Mouse (Mus musculus) kidney, postnatal 0 days (tissue): ENCODE data around the gene Arrb2. TPM values are rescaled to one million over a fixed set of nuclear protein-coding genes. Genes with fewer than 3 reads are reported as not detected.
"Not testable (repeated sequence)": the region's sequence is repeated elsewhere in the genome, so short reads cannot be mapped to it uniquely, and the experiment has no call there.

Experiments
- ATAC-seq: fragments of 200-750 bp; cut with Nextera tagmentation; replicated peaks from 2 replicates; pipeline ENCODE4 v1.8.0; 2017; ENCODE audit warnings: low read depth, moderate number of reproducible peaks, moderate TSS enrichment, moderate library complexity; ENCODE audit not compliant: low FRiP score
- DNase-seq: peaks from one replicate; pipeline ENCODE4 v3.0.0-alpha.2; 2016; ENCODE audit warnings: low spot score
- H3K27ac ChIP-seq: fragments of 300-500 bp; sonication (generic); 2 replicates; pipeline ENCODE4 v1.5.1; 2014; ENCODE audit warnings: mild to moderate bottlenecking
- H3K27me3 ChIP-seq: fragments of 300-500 bp; sonication (generic); 2 replicates; pipeline ENCODE4 v1.6.1; 2014; ENCODE audit warnings: low read length, mixed read lengths; ENCODE audit not compliant: insufficient read depth
- H3K36me3 ChIP-seq: fragments of 300-500 bp; sonication (generic); 2 replicates; pipeline ENCODE4 v1.6.1; 2014; ENCODE audit warnings: low read length, mixed read lengths; ENCODE audit not compliant: insufficient read depth
- H3K4me1 ChIP-seq: fragments of 300-500 bp; sonication (generic); replicated peaks from 2 replicates; pipeline ENCODE4 v1.6.1; 2014; ENCODE audit warnings: antibody characterized with exemption, low read length, mixed read lengths; ENCODE audit not compliant: insufficient read depth
- H3K4me2 ChIP-seq: fragments of 300-500 bp; sonication (generic); 2 replicates; pipeline ENCODE4 v1.6.1; 2014; ENCODE audit warnings: mild to moderate bottlenecking, low read length, moderate library complexity, mixed read lengths
- H3K4me3 ChIP-seq: fragments of 300-500 bp; sonication (generic); replicated peaks from 2 replicates; pipeline ENCODE4 v1.5.1; 2014; ENCODE audit warnings: low read depth, low read length
- H3K9ac ChIP-seq: fragments of 300-500 bp; sonication (generic); 2 replicates; pipeline ENCODE4 v1.6.1; 2014; ENCODE audit warnings: low read depth, low read length
- H3K9me3 ChIP-seq: fragments of 300-500 bp; sonication (generic); replicated peaks from 2 replicates; pipeline ENCODE4 v1.6.1; 2016; ENCODE audit warnings: low read length, inconsistent platforms, mixed read lengths
- CTCF ChIP-seq: IDR thresholded peaks from 2 replicates; pipeline ENCODE4 v1.5.1; 2016; ENCODE audit warnings: antibody characterized with exemption, low read depth, mild to moderate bottlenecking, moderate library complexity
- WGBS: fragments of 180-500 bp; shearing (Covaris S2); extraction: QIAGEN DNeasy Blood & Tissue Kit; methylation state at CpG from one replicate; pipeline ENCODE4 v1.1.7; 2014; 5-methylcytosine and 5-hydroxymethylcytosine counted together
- polyA plus RNA-seq: library from polyadenylated mRNA; unstranded; fragments of >200 nt; fragmentation: Nextera tagmentation; extraction: Ambion mirVana; gene quantifications from 2 replicates; pipeline ENCODE4 v1.2.1, GENCODE M21; 2015

Arrb2 gene
- polyA plus RNA-seq, 1 experiment from 2014 or later, result 13.5 TPM

GRCm38 (mm10) chr11:70410297-70410643 is 22.2 kb upstream of the Arrb2 start:
- no peak for TF ChIP-seq CTCF
- H3K9ac ChIP-seq, result peak overlapping the region; percentile 94
- H3K4me1 ChIP-seq, result peaks cover 7% of the 10 kb centered on the region
- WGBS, result 63% methylated on average over 6 of the region's 6 CpGs
- no peaks in the 10 kb centered on the region for H3K27me3 ChIP-seq
- H3K9me3 ChIP-seq, result no peaks in the 10 kb centered on the region
- peaks cover 4% of the 10 kb centered on the region; the same call in 1 of the 2 replicates for H3K36me3 ChIP-seq
- ATAC-seq (no peak), DNase-seq (no peak)
- H3K27ac ChIP-seq, result peak overlapping the region; percentile 82; the same call in 1 of the 2 replicates
- peak overlapping the region; percentile 78 for H3K4me3 ChIP-seq
- peak overlapping the region; percentile 85 for H3K4me2 ChIP-seq

GRCm38 (mm10) chr11:70412591-70412990 is 19.8 kb upstream of the Arrb2 start:
- no peak overlapping the region for H3K4me2 ChIP-seq
- no peak overlapping the region for H3K9ac ChIP-seq
- ATAC-seq (no peak), DNase-seq (no peak)
- TF ChIP-seq CTCF, result no peak
- H3K27ac ChIP-seq, result no peak overlapping the region
- H3K4me1 ChIP-seq, result peaks cover 7% of the 10 kb centered on the region
- H3K4me3 ChIP-seq, result no peak overlapping the region
- no peaks in the 10 kb centered on the region for H3K36me3 ChIP-seq
- 70% methylated on average over 5 of the region's 5 CpGs for WGBS
- H3K9me3 ChIP-seq, result no peaks in the 10 kb centered on the region
- H3K27me3 ChIP-seq, result no peaks in the 10 kb centered on the region

GRCm38 (mm10) chr11:70413961-70414360 is 18.5 kb upstream of the Arrb2 start:
- Histone ChIP-seq H3K9ac (no peak overlapping the region), H3K4me2 (no peak overlapping the region), H3K36me3 (no peaks in the 10 kb centered on the region), H3K4me1 (peaks cover 1% of the 10 kb centered on the region), H3K4me3 (no peak overlapping the region), H3K27ac (no peak overlapping the region), H3K27me3 (no peaks in the 10 kb centered on the region), H3K9me3 (no peaks in the 10 kb centered on the region)
- ATAC-seq (no peak), DNase-seq (peak; percentile 86)
- WGBS, result 3% methylated on average over 3 of the region's 3 CpGs
- peak; percentile 98 for TF ChIP-seq CTCF

- Histone ChIP-seq H3K36me3 (no peaks in the 10 kb centered on the region), H3K9me3 (no peaks in the 10 kb centered on the region), H3K4me1 (no peaks in the 10 kb centered on the region), H3K27ac (no peak overlapping the region), H3K9ac (no peak overlapping the region), H3K4me3 (no peak overlapping the region), H3K27me3 (no peaks in the 10 kb centered on the region), H3K4me2 (no peak overlapping the region)
- ATAC-seq (no peak), DNase-seq (no peak)
- no peak for TF ChIP-seq CTCF
- WGBS, result 63% methylated on average over 4 of the region's 4 CpGs
These were observed 14.2 kb upstream of the Arrb2 start for GRCm38 (mm10) chr11:70418199-70418598.

- no peak overlapping the region for H3K4me2 ChIP-seq
- ATAC-seq (no peak), DNase-seq (no peak)
- no peak overlapping the region for H3K27ac ChIP-seq
- H3K9ac ChIP-seq, result no peak overlapping the region
- no peaks in the 10 kb centered on the region for H3K9me3 ChIP-seq
- H3K27me3 ChIP-seq, result no peaks in the 10 kb centered on the region
- TF ChIP-seq CTCF, result no peak
- H3K36me3 ChIP-seq, result no peaks in the 10 kb centered on the region
- H3K4me1 ChIP-seq, result no peaks in the 10 kb centered on the region
- no peak overlapping the region for H3K4me3 ChIP-seq
- WGBS, result 48% methylated on average over 5 of the region's 5 CpGs
These were observed 12.9 kb upstream of the Arrb2 start for GRCm38 (mm10) chr11:70419486-70419885.

- not testable (repeated sequence) for DNase-seq, H3K27me3 ChIP-seq, H3K9ac ChIP-seq, ATAC-seq, H3K9me3 ChIP-seq, H3K36me3 ChIP-seq, H3K4me1 ChIP-seq, H3K27ac ChIP-seq, H3K4me3 ChIP-seq, H3K4me2 ChIP-seq
- WGBS, result 74% methylated on average over 6 of the region's 6 CpGs
These were observed 5.8 kb upstream of the Arrb2 start for GRCm38 (mm10) chr11:70426598-70426997.

- H3K4me2 ChIP-seq, result 0 out of 2 replicates have a peak overlapping the region, but pooled peaks have one; percentile 95
- H3K9ac ChIP-seq, result no peak overlapping the region
- H3K9me3 ChIP-seq, result no peaks in the 10 kb centered on the region
- no peak overlapping the region for H3K27ac ChIP-seq
- DNase-seq (no peak), ATAC-seq (no peak)
- H3K27me3 ChIP-seq, result no peaks in the 10 kb centered on the region
- no peak for TF ChIP-seq CTCF
- no peak overlapping the region; the same call in 1 of the 2 replicates for H3K4me3 ChIP-seq
- WGBS, result 31% methylated on average over 5 of the region's 5 CpGs
- H3K4me1 ChIP-seq, result peaks cover 9% of the 10 kb centered on the region; the same call in 1 of the 2 replicates
- 0 out of 2 replicates have a peak, but pooled peaks cover 4% of the 10 kb centered on the region for H3K36me3 ChIP-seq
These were observed 861 bp upstream of the Arrb2 start for GRCm38 (mm10) chr11:70431574-70431973.
